In the genomic region with DNA sequence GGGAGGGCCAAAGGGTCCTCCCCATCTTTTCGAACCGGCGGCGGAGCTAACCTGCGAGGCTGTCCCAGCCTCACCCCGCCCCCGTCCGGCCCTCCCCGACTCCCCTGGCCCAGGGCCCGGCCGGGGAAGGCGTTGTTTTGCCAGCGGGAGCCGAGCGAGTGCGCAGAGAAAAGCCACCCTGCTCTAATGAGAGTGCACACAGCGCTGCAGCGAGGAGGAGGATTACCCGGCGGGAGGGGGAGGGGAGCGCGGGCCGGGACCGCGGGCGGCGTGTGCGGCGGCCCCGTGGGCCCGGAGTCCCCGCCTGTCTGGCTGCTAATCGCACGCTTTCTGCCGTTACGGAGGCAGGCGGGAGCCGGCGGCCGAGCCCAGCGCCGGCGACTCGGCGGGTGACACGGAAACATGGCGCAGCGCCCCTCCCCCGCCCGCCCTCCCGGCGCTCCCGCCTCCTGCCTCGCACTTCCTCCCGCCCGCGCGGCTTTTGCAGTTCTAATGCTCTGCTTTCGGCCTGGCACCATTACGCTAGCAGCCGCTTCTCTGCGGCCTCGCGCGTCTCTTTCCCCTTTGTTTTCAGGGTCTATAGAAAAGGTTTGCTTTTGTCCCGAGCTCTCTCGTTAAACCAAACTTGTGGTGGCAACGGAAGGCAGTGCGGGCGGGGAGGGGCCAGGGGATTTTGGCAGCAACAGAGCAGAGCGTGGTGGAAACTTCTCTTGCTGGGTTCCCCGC, we compare ENCODE assay signal across 8 mouse cellular contexts.
DNase-seq lines count a peak whose midpoint lies in the region; ATAC-seq lines count a peak whose summit lies in the region.

No protein-coding gene starts in this region.

- H3K4me1 ChIP-seq in limb, embryonic 12.5 days (replicated peaks): peaks cover 57% of the 10 kb centered on the region
- peaks cover 42% of the 10 kb centered on the region for H3K4me1 ChIP-seq in midbrain, embryonic 12.5 days

- peaks cover 94% of the 10 kb centered on the region for H3K27me3 ChIP-seq in limb, embryonic 12.5 days
- H3K27me3 ChIP-seq in midbrain, embryonic 12.5 days: peaks cover 93% of the 10 kb centered on the region

- peak overlapping the region; percentile 87 for H3K27ac ChIP-seq in limb, embryonic 12.5 days
- H3K27ac ChIP-seq in midbrain, embryonic 12.5 days (replicated peaks): peak overlapping the region; percentile 94

- peak overlapping the region; percentile 87 for H3K4me2 ChIP-seq in limb, embryonic 12.5 days
- H3K4me2 ChIP-seq in midbrain, embryonic 12.5 days (replicated peaks): peak overlapping the region; percentile 83

- peak overlapping the region; percentile 48 for H3K4me3 ChIP-seq in limb, embryonic 12.5 days (replicated peaks)
- peak overlapping the region; percentile 49 for H3K4me3 ChIP-seq in midbrain, embryonic 12.5 days

- ATAC-seq in common myeloid progenitor, adult 5-6 weeks (replicated peaks; ENCODE audit: low read depth, poor library complexity, severe bottlenecking): peak; percentile 27; the same call in 1 of the 2 replicates
- ATAC-seq in inflammation-experienced regulatory T-cells, adult 6 months: peak; percentile 44
- ATAC-seq in limb, embryonic 12.5 days (ENCODE audit: insufficient number of reproducible peaks, insufficient read depth, low FRiP score, low TSS enrichment, low read depth): peak; percentile 39; the same call in 1 of the 2 replicates
- ATAC-seq in midbrain, embryonic 12.5 days (ENCODE audit: low FRiP score, low read depth): peak; percentile 48
- no peak for ATAC-seq in granulocyte monocyte progenitor cell, adult 5-6 weeks (replicated peaks; ENCODE audit: poor library complexity, severe bottlenecking)

- H3K9ac ChIP-seq in limb, embryonic 12.5 days (replicated peaks): peak overlapping the region; percentile 59; the same call in 1 of the 2 replicates
- H3K9ac ChIP-seq in midbrain, embryonic 12.5 days (replicated peaks): peak overlapping the region; percentile 66

- no peaks in the 10 kb centered on the region for H3K36me3 ChIP-seq in limb, embryonic 12.5 days
- no peaks in the 10 kb centered on the region for H3K36me3 ChIP-seq in midbrain, embryonic 12.5 days

- peak; percentile 74 for DNase-seq in T-cell, adult 2 months (ENCODE audit: low spot score)
- peak; percentile 83 for DNase-seq in gastrocnemius, postnatal 25 days
- peak; percentile 59 to 60 for DNase-seq in spleen, adult 18-20 months

- no peaks in the 10 kb centered on the region for H3K9me3 ChIP-seq in limb, embryonic 12.5 days
- no peaks in the 10 kb centered on the region for H3K9me3 ChIP-seq in midbrain, embryonic 12.5 days

- WGBS in limb, embryonic 12.5 days: under 1% methylated on average over 41 of the region's 72 CpGs
- WGBS in midbrain, embryonic 12.5 days: 5% methylated on average over 55 of the region's 72 CpGs
